Mouse (Mus musculus) 3T3-L1 (cell line): ENCODE measurements around the gene C730034F03Rik.

Source experiments
- DNase-seq: peaks from one replicate; pipeline ENCODE4 v3.0.0-alpha.2; 2015; ENCODE audit warnings: low read depth, low spot score

The C730034F03Rik gene

GRCm38 (mm10) chr15:89475293-89475600, 45.9 kb downstream of the C730034F03Rik start:
- DNase-seq: no peak

DNA sequence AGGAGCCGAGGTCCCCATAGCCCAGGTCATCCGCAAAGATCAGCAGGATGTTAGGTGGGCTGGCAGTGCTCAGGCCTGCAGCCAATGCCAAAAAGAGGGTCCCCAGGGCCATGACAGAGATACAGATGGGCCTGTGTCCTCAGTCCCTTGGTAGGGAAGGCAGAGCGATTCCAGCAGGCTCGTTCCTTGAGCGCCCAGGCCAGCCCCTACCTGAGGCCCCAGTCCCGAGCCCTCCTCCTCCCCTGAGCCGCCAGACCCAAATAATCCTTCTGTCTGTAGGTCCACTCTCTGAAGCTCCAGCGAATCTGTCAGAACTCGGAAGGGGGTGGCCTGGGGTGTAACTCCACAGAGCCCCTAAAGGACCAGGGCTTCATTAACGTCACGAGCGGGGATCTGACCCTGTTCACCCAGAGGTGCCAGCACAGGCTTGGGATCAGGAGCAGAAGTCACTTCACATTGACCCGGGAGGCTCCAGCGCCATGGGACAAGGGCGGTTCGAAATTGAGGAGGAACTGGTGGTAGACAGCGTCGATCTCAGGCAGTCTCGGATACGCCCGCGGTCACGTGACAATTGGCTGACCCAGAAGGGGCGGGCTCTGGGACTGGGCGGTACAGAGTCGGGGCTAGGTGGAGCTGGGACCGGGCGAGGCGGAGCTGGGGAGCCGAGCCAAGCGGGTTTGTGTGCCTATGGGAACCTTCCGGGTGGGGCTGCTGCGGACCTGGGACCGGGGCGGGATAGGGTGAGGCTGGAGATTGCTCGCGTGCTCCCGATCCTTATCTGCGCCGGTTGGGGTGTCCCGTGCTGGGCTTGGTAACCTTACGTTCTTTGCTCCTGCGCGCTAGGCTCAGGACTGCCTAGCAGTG, 46.5 kb downstream of the C730034F03Rik start:
- peak; percentile 95 for DNase-seq

DNA sequence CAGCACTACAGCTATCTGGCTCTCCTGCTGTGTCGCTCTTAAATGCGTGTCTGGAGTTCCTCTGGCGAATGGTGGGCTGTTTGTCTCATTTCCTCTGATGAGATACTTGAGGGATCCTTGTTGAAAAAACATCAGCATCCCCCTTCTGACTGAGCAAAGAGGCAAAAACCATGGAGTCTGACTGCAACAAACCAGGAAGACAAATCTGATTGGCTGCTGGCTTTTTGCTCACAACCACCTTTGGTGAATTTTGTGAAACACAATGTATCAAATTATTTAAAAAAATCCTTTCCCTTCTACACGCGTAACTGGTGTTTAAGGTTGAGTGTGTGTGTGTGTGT, 47.1 kb downstream of the C730034F03Rik start:
- peak; percentile 71 for DNase-seq

GRCm38 (mm10) chr15:89477091-89477491, 47.7 kb downstream of the C730034F03Rik start, which contains the start of gene Arsa:
Arsa (minus strand) TSS chr15:89477425.
- DNase-seq: no peak

DNA sequence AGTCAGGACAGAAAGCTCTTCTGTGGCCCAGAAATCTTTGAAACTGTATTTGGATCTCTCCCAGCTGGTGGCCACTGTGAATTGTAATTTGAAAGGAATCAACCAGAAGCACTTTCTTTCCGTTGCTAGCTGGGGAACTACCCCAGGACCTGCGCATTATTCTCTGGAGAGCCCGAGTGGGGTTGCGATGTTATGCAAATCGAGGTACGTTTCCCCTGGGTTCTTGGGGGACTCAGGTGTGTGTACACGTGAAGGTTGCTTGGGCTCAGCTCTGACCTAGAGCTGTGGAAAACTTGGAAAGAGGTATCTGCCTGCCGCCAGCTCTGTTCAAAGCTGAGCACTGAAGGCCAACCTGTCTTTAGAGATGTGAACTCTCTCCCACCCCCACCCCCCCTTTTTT, 48.4 kb downstream of the C730034F03Rik start:
- no peak for DNase-seq

DNA sequence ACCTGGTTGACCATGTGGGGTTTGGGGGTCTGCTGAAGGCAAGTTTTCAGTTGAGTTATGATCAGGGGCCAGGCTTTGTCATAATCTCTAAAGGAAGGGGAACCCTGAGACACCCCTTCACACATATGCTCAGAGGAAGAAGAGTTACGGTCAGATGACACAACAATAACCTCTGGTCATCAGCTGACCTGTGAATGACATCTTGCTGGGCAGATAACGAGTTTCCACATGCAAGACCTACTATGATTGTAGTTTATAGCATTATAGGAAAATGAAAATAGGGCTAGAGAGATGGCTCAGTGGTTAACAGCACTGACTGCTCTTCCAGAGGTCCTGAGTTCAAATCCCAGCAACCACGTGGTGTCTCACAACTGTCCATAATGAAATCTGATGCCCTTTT, 49.2 kb downstream of the C730034F03Rik start:
- DNase-seq: no peak
